Mouse (Mus musculus): ENCODE measurements around the gene Catsper4. TPM values are rescaled to one million over a fixed set of nuclear protein-coding genes. Genes with fewer than 3 reads are reported as not detected.

Catsper4 gene
- total RNA-seq, 2 experiments from 2014 or later, result not detected

GRCm38 (mm10) chr4:134186268-134186667 is 40.9 kb downstream of the Catsper4 start:
- DNase-seq (ENCODE audit: low spot score in 2 of 2), result no peak

- no peak for DNase-seq (ENCODE audit: low spot score in 2 of 2)
Observed at GRCm38 (mm10) chr4:134185569-134185968, 41.6 kb downstream of the Catsper4 start.

GRCm38 (mm10) chr4:134183711-134184110 is 43.5 kb downstream of the Catsper4 start:
- no peak for DNase-seq (ENCODE audit: low spot score in 2 of 2)

GRCm38 (mm10) chr4:134181825-134182224 is 45.4 kb downstream of the Catsper4 start:
- DNase-seq (ENCODE audit: low spot score in 2 of 2), result no peak

GRCm38 (mm10) chr4:134181112-134181511 is 46.1 kb downstream of the Catsper4 start:
- no peak for DNase-seq (ENCODE audit: low spot score in 2 of 2)

- DNase-seq (ENCODE audit: low spot score in 2 of 2), result peak in 1 of 2 experiments; percentile 10
Observed at GRCm38 (mm10) chr4:134172391-134172790, 54.8 kb downstream of the Catsper4 start.

- DNase-seq (ENCODE audit: low spot score in 2 of 2), result no peak
Observed at GRCm38 (mm10) chr4:134166906-134167305, 60.3 kb downstream of the Catsper4 start.

GRCm38 (mm10) chr4:134165548-134166465 is 61.4 kb downstream of the Catsper4 start:
- no peak for DNase-seq (ENCODE audit: low spot score in 2 of 2)

- no peak for DNase-seq (ENCODE audit: low spot score in 2 of 2)
Observed at GRCm38 (mm10) chr4:134165024-134165423, 62.2 kb downstream of the Catsper4 start.

- no peak for DNase-seq (ENCODE audit: low spot score in 2 of 2)
Observed at GRCm38 (mm10) chr4:134164591-134164990, 62.6 kb downstream of the Catsper4 start.

Other genes starting within 250 kb of the Catsper4 start
- gene Dhdds, start 226.5 kb downstream of the Catsper4 start, total RNA-seq (2021), result 10 to 100 TPM; 57.9 to 65.2 TPM
- gene Lin28a, start 208.5 kb downstream of the Catsper4 start, total RNA-seq (2021), result not detected
- not detected for gene Zfp683, start 173.5 kb downstream of the Catsper4 start, total RNA-seq (2021)
- gene Crybg2, start 166.6 kb downstream of the Catsper4 start, total RNA-seq (2021), result 1 to 10 TPM; 1.2 to 2.2 TPM
- gene Cd52, start 132.3 kb downstream of the Catsper4 start, total RNA-seq (2021), result 1 to 10 TPM in 1 of 2 experiments, under 1 TPM in 1; 0.86 to 1.5 TPM
- 10 to 100 TPM; 22.0 to 24.2 TPM for gene Ubxn11, start 124.8 kb downstream of the Catsper4 start, total RNA-seq (2021)
- 100 to 1,000 TPM; 271 to 295 TPM for gene Sh3bgrl3, start 98.6 kb downstream of the Catsper4 start, total RNA-seq (2021)
- 10 to 100 TPM; 14.4 to 15.2 TPM for gene Cep85, start 40.3 kb downstream of the Catsper4 start, total RNA-seq (2021)
- not detected for gene Gm7534, start 24.4 kb downstream of the Catsper4 start, total RNA-seq (2021)
- under 1 TPM; 0.19 to 0.58 TPM for gene Cnksr1, start 11.0 kb upstream of the Catsper4 start, total RNA-seq (2021)
- gene E130218I03Rik, start 16.3 kb upstream of the Catsper4 start, total RNA-seq (2021), result not detected
- gene Zfp593, start 18.2 kb upstream of the Catsper4 start, total RNA-seq (2021), result 10 to 100 TPM; 10.6 to 11.8 TPM
- gene Gm30191, start 19.6 kb upstream of the Catsper4 start, total RNA-seq (2021), result not detected
- 1 to 10 TPM; 3.6 to 4.1 TPM for gene Grrp1, start 26.7 kb upstream of the Catsper4 start, total RNA-seq (2021)
- gene Pdik1l, start 60.5 kb upstream of the Catsper4 start, total RNA-seq (2021), result 10 to 100 TPM; 21.5 to 21.9 TPM
- gene Trim63, start 87.7 kb upstream of the Catsper4 start, total RNA-seq (2021), result under 1 TPM in 1 of 2 experiments, not detected in 1; 0.21 TPM
- gene Slc30a2, start 115.8 kb upstream of the Catsper4 start, total RNA-seq (2021), result not detected
- 10 to 100 TPM; 37.6 to 39.5 TPM for gene Extl1, start 156.5 kb upstream of the Catsper4 start, total RNA-seq (2021)
- gene Pafah2, start 168.9 kb upstream of the Catsper4 start, total RNA-seq (2021), result 10 to 100 TPM in 1 of 2 experiments, 1 to 10 TPM in 1; 7.8 to 10.9 TPM
- 100 to 1,000 TPM; 425 to 454 TPM for gene Stmn1, start 240.9 kb upstream of the Catsper4 start, total RNA-seq (2021)